Comparison of ENCODE assay signal across 8 mouse cellular contexts in genomic region chr14:20180751-20181162, GRCm38 (mm10). TPM values are rescaled to one million over a fixed set of nuclear protein-coding genes. Genes with fewer than 3 reads are reported as not detected.
DNase-seq lines count a peak whose midpoint lies in the region; ATAC-seq lines count a peak whose summit lies in the region.

No protein-coding gene starts in this region.

- peak overlapping the region; percentile 70 for H3K4me3 ChIP-seq in hindbrain, embryonic 16.5 days (ENCODE audit: low read length)
- peak overlapping the region; percentile 62 for H3K4me3 ChIP-seq in lung, embryonic 16.5 days (ENCODE audit: low read length)

- peak; percentile 41 to 44 for DNase-seq in B cell, adult 2 months
- peak; percentile 27 for DNase-seq in Muller cell, postnatal 12 days (ENCODE audit: inconsistent ontology term)
- DNase-seq in retina, postnatal 1 day, result peak; percentile 17
- no peak for DNase-seq in adipocyte (ENCODE audit: low spot score)

- no peaks in the 10 kb centered on the region for H3K9me3 ChIP-seq in hindbrain, embryonic 16.5 days (ENCODE audit: control insufficient read depth, low read length)
- no peaks in the 10 kb centered on the region for H3K9me3 ChIP-seq in lung, embryonic 16.5 days (ENCODE audit: control insufficient read depth, low read length)

- H3K4me1 ChIP-seq in hindbrain, embryonic 16.5 days (ENCODE audit: control insufficient read depth, insufficient read depth, low read depth, low read length), result peaks cover 11% of the 10 kb centered on the region
- H3K4me1 ChIP-seq in lung, embryonic 16.5 days (replicated peaks; ENCODE audit: control insufficient read depth, insufficient read depth, low read length), result peaks cover 28% of the 10 kb centered on the region

- peak overlapping the region; percentile 84 for H3K4me2 ChIP-seq in hindbrain, embryonic 16.5 days (ENCODE audit: low read length)
- H3K4me2 ChIP-seq in lung, embryonic 16.5 days (ENCODE audit: low read depth, low read length), result peak overlapping the region; percentile 81

- H3K27me3 ChIP-seq in hindbrain, embryonic 16.5 days (replicated peaks; ENCODE audit: control insufficient read depth, insufficient read depth, low read length), result peaks cover 2% of the 10 kb centered on the region; the same call in 1 of the 2 replicates
- no peaks in the 10 kb centered on the region for H3K27me3 ChIP-seq in lung, embryonic 16.5 days (ENCODE audit: control insufficient read depth, insufficient read depth, low read depth, low read length)

- peak overlapping the region; percentile 27 for H3K9ac ChIP-seq in hindbrain, embryonic 16.5 days (ENCODE audit: low read depth, low read length)
- H3K9ac ChIP-seq in lung, embryonic 16.5 days (ENCODE audit: low read length), result peak overlapping the region; percentile 64

- no peak overlapping the region for H3K27ac ChIP-seq in hindbrain, embryonic 16.5 days (ENCODE audit: low read depth, low read length)
- H3K27ac ChIP-seq in lung, embryonic 16.5 days (ENCODE audit: low read length), result no peak overlapping the region

- peak; percentile 79 for ATAC-seq in erythroblast, adult 5-6 weeks (replicated peaks; ENCODE audit: low FRiP score, poor library complexity, severe bottlenecking)
- no peak for ATAC-seq in hindbrain, embryonic 16.5 days
- peak; percentile 11; the same call in 1 of the 2 replicates for ATAC-seq in lung, embryonic 16.5 days (ENCODE audit: low read depth)
- no peak for ATAC-seq in monocyte, adult 5-6 weeks (replicated peaks; ENCODE audit: insufficient number of reproducible peaks, low FRiP score, low TSS enrichment, poor library complexity, severe bottlenecking)

- WGBS in hindbrain, embryonic 16.5 days, result under 1% methylated on average over 24 of the region's 24 CpGs
- WGBS in lung, embryonic 16.5 days, result under 1% methylated on average over 24 of the region's 24 CpGs

- no peaks in the 10 kb centered on the region for H3K36me3 ChIP-seq in hindbrain, embryonic 16.5 days (ENCODE audit: control insufficient read depth, insufficient read depth, low read length)
- no peaks in the 10 kb centered on the region for H3K36me3 ChIP-seq in lung, embryonic 16.5 days (ENCODE audit: control insufficient read depth, insufficient read depth, low read length)

RNA-seq across cellular contexts. Expression of gene Kcnk5, which starts 0.9 kb away (rescaled TPM):
- total RNA-seq in erythroblast, adult 5-6 weeks (2015; ENCODE audit: low replicate concordance), result not detected in 2 replicates
- 0.26 and 2.0 TPM in 2 replicates for total RNA-seq in erythroblast, adult 5-6 weeks (2017; ENCODE audit: low replicate concordance)
- polyA plus RNA-seq in hindbrain, embryonic 16.5 days (2015; fragmentation: Nextera tagmentation; extraction: Ambion mirVana), result 1.4 and 1.7 TPM in 2 replicates
- polyA plus RNA-seq in lung, embryonic 16.5 days (2015; fragmentation: Nextera tagmentation; extraction: Ambion mirVana), result 13.7 and 14.2 TPM in 2 replicates
- total RNA-seq in monocyte, adult 5-6 weeks (2017), result 0.67 to 21.9 TPM (median 2.6 TPM) in 3 replicates

RNA-seq across cellular contexts. Expression of gene Saysd1, which starts 42.4 kb away (rescaled TPM):
- total RNA-seq in erythroblast, adult 5-6 weeks (2015; ENCODE audit: low replicate concordance), result 1.9 TPM in 1 of 2 replicates, not detected in the other
- not detected in 2 replicates for total RNA-seq in erythroblast, adult 5-6 weeks (2017; ENCODE audit: low replicate concordance)
- 12.1 and 12.6 TPM in 2 replicates for polyA plus RNA-seq in hindbrain, embryonic 16.5 days (2015; fragmentation: Nextera tagmentation; extraction: Ambion mirVana)
- 12.4 and 13.1 TPM in 2 replicates for polyA plus RNA-seq in lung, embryonic 16.5 days (2015; fragmentation: Nextera tagmentation; extraction: Ambion mirVana)
- 1.8 to 5.9 TPM (median 3.9 TPM) in 3 replicates for total RNA-seq in monocyte, adult 5-6 weeks (2017)

Comparison
In these comparisons a context has a peak if more than half of its experiments do, and no peak if none do; other contexts are left out.
1. ATAC-seq: peak in erythroblast, adult 5-6 weeks (single experiment) and lung, embryonic 16.5 days (single experiment); none in hindbrain, embryonic 16.5 days (single experiment) and monocyte, adult 5-6 weeks (single experiment).